Mouse (Mus musculus): Measurements from ENCODE around the gene Cep78. TPM values are rescaled to one million over a fixed set of nuclear protein-coding genes. Genes with fewer than 3 reads are reported as not detected.

Cep78 gene
- total RNA-seq, 1 experiment: 19.5 TPM

- Histone ChIP-seq H3K27ac (ENCODE audit: insufficient read depth, low read depth, low read length, poor library complexity, severe bottlenecking) (no peak overlapping the region), H3K4me1 (ENCODE audit: control insufficient read depth in 2 of 2, insufficient read depth in 2 of 2, low read length in 2 of 2, poor library complexity in 1 of 2) (peaks cover 0 to 4% of the 10 kb centered on the region in 2 experiments; a peak in 1 of 4 replicates), H3K36me3 (ENCODE audit: control insufficient read depth, insufficient read depth, low read length, poor library complexity, severe bottlenecking) (peaks cover 9% of the 10 kb centered on the region; the same call in 1 of the 2 replicates), H3K4me3 (ENCODE audit: insufficient read depth in 1 of 2, low read depth in 1 of 2, low read length in 2 of 2, poor library complexity in 1 of 2, severe bottlenecking in 1 of 2) (peak overlapping the region; percentile 74), H3K9me3 (ENCODE audit: control insufficient read depth, insufficient read depth, low read depth, low read length) (no peaks in the 10 kb centered on the region), H3K9ac (ENCODE audit: insufficient read depth, low read depth, low read length, poor library complexity, severe bottlenecking) (peak overlapping the region; percentile 85; the same call in 1 of the 2 replicates)
- no peak for DNase-seq (ENCODE audit: low read depth, low spot score)
- in situ Hi-C loops (cut with MboI; ENCODE audit: low sequenced_read_pairs in 2 of 2, unreplicated experiment in 2 of 2): no loop called here
- TF ChIP-seq ZC3H11A (IDR thresholded peaks at IDR 0.05; ENCODE audit: borderline replicate concordance, low read depth, low read length): no peak
- TF ChIP-seq HCFC1 (IDR thresholded peaks at IDR 0.05; ENCODE audit: borderline replicate concordance, insufficient read depth, low read length): no peak
- no peak for TF ChIP-seq CHD2 (IDR thresholded peaks at IDR 0.05; ENCODE audit: low read depth, low read length)
- no peak for TF ChIP-seq ZNF384 (IDR thresholded peaks at IDR 0.05; ENCODE audit: low read depth, low read length)
- no peak for TF ChIP-seq MAFK (IDR thresholded peaks at IDR 0.05; ENCODE audit: insufficient read depth, low read depth, low read length)
Measured at GRCm38 (mm10) chr19:15983739-15984344, 947 bp downstream of the Cep78 start.

- Histone ChIP-seq H3K4me3 (ENCODE audit: insufficient read depth in 1 of 2, low read depth in 1 of 2, low read length in 2 of 2, poor library complexity in 1 of 2, severe bottlenecking in 1 of 2) (peak overlapping the region; percentile 23 to 40), H3K9me3 (ENCODE audit: control insufficient read depth, insufficient read depth, low read depth, low read length) (no peaks in the 10 kb centered on the region), H3K27ac (ENCODE audit: insufficient read depth, low read depth, low read length, poor library complexity, severe bottlenecking) (no peak overlapping the region), H3K9ac (ENCODE audit: insufficient read depth, low read depth, low read length, poor library complexity, severe bottlenecking) (no peak overlapping the region), H3K36me3 (ENCODE audit: control insufficient read depth, insufficient read depth, low read length, poor library complexity, severe bottlenecking) (peaks cover 11% of the 10 kb centered on the region; the same call in 1 of the 2 replicates), H3K4me1 (ENCODE audit: control insufficient read depth in 2 of 2, insufficient read depth in 2 of 2, low read length in 2 of 2, poor library complexity in 1 of 2) (peaks cover 0 to 4% of the 10 kb centered on the region in 2 experiments; a peak in 1 of 4 replicates)
- peak; percentile 26 for DNase-seq (ENCODE audit: low read depth, low spot score)
- TF ChIP-seq CHD2 (IDR thresholded peaks at IDR 0.05; ENCODE audit: low read depth, low read length): no peak
- TF ChIP-seq ZNF384 (IDR thresholded peaks at IDR 0.05; ENCODE audit: low read depth, low read length): no peak
- no peak for TF ChIP-seq MAFK (IDR thresholded peaks at IDR 0.05; ENCODE audit: insufficient read depth, low read depth, low read length)
- TF ChIP-seq HCFC1 (IDR thresholded peaks at IDR 0.05; ENCODE audit: borderline replicate concordance, insufficient read depth, low read length): no peak
- TF ChIP-seq ZC3H11A (IDR thresholded peaks at IDR 0.05; ENCODE audit: borderline replicate concordance, low read depth, low read length): no peak
- in situ Hi-C loops (cut with MboI; ENCODE audit: low sequenced_read_pairs in 2 of 2, unreplicated experiment in 2 of 2): no loop called here
Measured at GRCm38 (mm10) chr19:15982926-15983738, 1.7 kb downstream of the Cep78 start.

GRCm38 (mm10) chr19:15981861-15982260 lies 2.9 kb downstream of the Cep78 start:
- H3K9me3 ChIP-seq (ENCODE audit: control insufficient read depth, insufficient read depth, low read depth, low read length): no peaks in the 10 kb centered on the region
- peak; percentile 67 for DNase-seq (ENCODE audit: low read depth, low spot score)
- H3K36me3 ChIP-seq (ENCODE audit: control insufficient read depth, insufficient read depth, low read length, poor library complexity, severe bottlenecking): peaks cover 19% of the 10 kb centered on the region; the same call in 1 of the 2 replicates
- TF ChIP-seq ZC3H11A (IDR thresholded peaks at IDR 0.05; ENCODE audit: borderline replicate concordance, low read depth, low read length) (0 out of 2 replicates have a peak, but pooled peaks have one; percentile 35), ZNF384 (IDR thresholded peaks at IDR 0.05; ENCODE audit: low read depth, low read length) (no peak)
- peaks cover 0 to 4% of the 10 kb centered on the region in 2 experiments; a peak in 1 of 4 replicates for H3K4me1 ChIP-seq (ENCODE audit: control insufficient read depth in 2 of 2, insufficient read depth in 2 of 2, low read length in 2 of 2, poor library complexity in 1 of 2)
- H3K27ac ChIP-seq (ENCODE audit: insufficient read depth, low read depth, low read length, poor library complexity, severe bottlenecking): no peak overlapping the region
- H3K9ac ChIP-seq (ENCODE audit: insufficient read depth, low read depth, low read length, poor library complexity, severe bottlenecking): no peak overlapping the region
- in situ Hi-C loops (cut with MboI; ENCODE audit: low sequenced_read_pairs in 2 of 2, unreplicated experiment in 2 of 2): no loop called here
- no peak overlapping the region for H3K4me3 ChIP-seq (ENCODE audit: insufficient read depth in 1 of 2, low read depth in 1 of 2, low read length in 2 of 2, poor library complexity in 1 of 2, severe bottlenecking in 1 of 2)

GRCm38 (mm10) chr19:15973365-15973764 lies 11.4 kb downstream of the Cep78 start:
- Histone ChIP-seq H3K27ac (ENCODE audit: insufficient read depth, low read depth, low read length, poor library complexity, severe bottlenecking) (no peak overlapping the region), H3K9me3 (ENCODE audit: control insufficient read depth, insufficient read depth, low read depth, low read length) (no peaks in the 10 kb centered on the region), H3K4me3 (ENCODE audit: insufficient read depth in 1 of 2, low read depth in 1 of 2, low read length in 2 of 2, poor library complexity in 1 of 2, severe bottlenecking in 1 of 2) (no peak overlapping the region), H3K36me3 (ENCODE audit: control insufficient read depth, insufficient read depth, low read length, poor library complexity, severe bottlenecking) (peaks cover 43% of the 10 kb centered on the region), H3K4me1 (ENCODE audit: control insufficient read depth in 2 of 2, insufficient read depth in 2 of 2, low read length in 2 of 2, poor library complexity in 1 of 2) (no peaks in the 10 kb centered on the region), H3K9ac (ENCODE audit: insufficient read depth, low read depth, low read length, poor library complexity, severe bottlenecking) (no peak overlapping the region)
- TF ChIP-seq CHD2 (IDR thresholded peaks at IDR 0.05; ENCODE audit: low read depth, low read length): no peak
- in situ Hi-C loops (cut with MboI; ENCODE audit: low sequenced_read_pairs in 2 of 2, unreplicated experiment in 2 of 2): no loop called here
- DNase-seq (ENCODE audit: low read depth, low spot score): no peak
